Mouse (Mus musculus) mouse embryonic stem cell (cell line): ENCODE data around the gene B3galnt2.
"Not testable (repeated sequence)": the region's sequence is repeated elsewhere in the genome, so short reads cannot be mapped to it uniquely, and the experiment has no call there.

ENCODE experiments used
- in situ Hi-C, 2 experiments: fragments of 300-500 bp; cut with MboI; formaldehyde crosslinking; loops; 1 replicate in 1 of 2; 3 replicates in 1 of 2; pipeline ENCODE4 v1.14.3; 2019 to 2020; ENCODE audit warnings: low sequenced_read_pairs in 2 of 2, low pct_unique_long_range_greater_than_20kb in 1 of 2, mixed read lengths in 1 of 2; ENCODE audit not compliant: unreplicated experiment in 1 of 2

The B3galnt2 gene

DNA sequence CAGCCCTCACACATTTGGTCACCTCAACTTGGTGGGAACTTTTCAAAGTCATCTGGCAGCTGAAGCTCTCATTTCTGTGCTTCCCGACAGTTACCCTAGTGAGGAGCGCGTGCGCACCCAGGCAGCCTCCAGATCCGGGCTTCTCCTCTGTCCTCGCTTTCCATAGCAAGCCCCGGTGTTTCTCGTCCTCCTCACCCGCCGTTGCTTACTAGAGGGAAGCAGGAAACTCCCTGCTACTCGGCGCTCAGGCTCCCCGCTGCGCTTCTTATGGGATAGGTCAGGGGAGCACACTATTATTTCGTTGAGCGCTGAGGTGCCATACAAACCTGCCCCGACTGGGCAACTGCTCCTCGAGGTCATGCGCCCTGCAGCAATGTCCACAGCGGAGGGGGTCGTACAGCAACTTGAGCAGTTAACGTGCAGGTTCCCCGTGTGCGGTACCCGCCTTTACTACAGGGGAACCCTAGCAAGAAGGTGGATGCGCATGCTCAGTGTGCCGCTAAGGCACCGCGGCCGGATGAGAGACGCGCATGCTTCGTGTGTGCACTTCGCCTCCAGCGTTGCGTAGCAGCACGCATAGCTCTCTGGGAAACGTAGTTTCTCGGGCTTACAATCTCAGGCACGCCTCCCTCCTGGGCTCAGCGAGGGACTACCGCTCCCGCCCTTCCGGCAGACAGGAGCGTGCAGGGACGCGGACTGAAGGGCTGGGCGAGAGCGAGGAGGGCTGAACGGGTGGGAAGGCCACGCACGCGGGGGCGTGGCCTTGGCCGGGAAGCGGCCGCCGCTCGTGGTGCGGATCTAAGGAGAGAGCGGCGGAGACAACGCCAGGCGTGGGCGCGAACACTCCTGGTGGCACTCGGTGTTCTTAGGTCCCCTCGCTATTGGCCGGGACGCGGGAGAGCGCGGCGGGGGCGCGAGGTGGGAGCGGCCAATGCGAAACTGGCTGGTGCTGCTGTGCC, at the start of gene B3galnt2:
Gene B3galnt2 (plus strand): TSS at position 596 of the 959 bp plus-strand sequence.
- in situ Hi-C loops: no loop called here

DNA sequence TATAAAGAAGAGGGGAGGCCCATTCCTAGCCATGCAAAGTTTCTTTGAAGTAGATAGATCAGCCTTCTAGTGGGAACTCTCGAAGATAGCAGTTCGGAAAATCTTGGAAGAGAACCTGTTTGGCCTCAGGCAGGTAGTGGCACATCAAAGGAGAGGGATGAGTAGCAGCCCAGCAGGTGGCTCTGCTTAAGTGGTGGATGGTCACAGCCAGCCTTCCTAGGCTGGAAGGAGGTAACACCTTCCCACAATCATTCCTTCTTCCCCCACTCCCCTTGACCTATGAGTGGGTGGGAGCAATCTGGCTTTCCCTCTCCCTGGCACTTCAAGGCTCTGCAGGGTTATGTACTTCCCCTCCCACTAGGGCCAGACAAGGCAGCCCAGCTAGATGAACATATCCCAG, 42.9 kb upstream of the B3galnt2 start:
- in situ Hi-C loops: no loop called here

- in situ Hi-C loops: no loop called here
These were observed 34.9 kb upstream of the B3galnt2 start for GRCm38 (mm10) chr13:13919396-13919795.

GRCm38 (mm10) chr13:13922526-13922925, 31.7 kb upstream of the B3galnt2 start:
- in situ Hi-C loops: no loop called here

DNA sequence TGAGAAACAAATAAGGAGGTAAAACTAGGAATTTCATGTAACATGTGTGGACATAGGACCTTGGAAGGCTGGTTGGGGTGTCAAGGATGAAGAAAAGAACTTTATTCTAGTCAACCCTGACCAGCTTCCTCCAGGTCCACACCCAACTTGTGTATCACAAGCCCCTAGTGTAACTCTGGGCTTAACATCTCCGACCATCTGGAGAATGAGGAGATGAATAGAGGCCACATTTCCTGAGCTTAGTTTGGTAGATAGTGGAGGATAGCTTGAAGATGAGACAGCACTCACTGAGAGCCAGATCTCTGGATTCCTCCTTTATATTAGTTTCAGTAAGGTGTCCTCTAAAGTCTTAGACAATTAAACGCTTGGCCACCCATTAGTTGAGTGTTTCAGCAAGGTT, 24.3 kb upstream of the B3galnt2 start:
- in situ Hi-C loops: no loop called here

DNA sequence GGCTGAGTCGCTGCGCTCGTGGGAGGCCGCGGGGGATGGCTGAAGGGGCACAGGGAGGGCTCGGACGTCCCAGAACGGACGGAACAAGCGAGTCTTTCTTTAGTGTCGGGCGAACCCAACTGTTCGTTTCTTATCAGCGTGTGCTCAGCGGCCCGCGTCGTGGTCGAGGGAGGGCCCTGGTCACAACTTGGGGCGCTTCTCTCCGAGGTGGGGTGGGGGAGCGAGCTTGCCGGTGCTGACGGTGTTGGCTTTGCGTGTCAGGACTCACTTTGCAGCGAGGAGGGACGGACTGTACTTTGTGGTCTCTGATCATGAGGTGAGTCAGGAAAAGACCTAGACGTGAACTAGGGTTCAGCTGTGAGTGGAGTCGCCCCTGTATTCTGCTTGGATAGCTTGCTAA, 662 bp downstream of the B3galnt2 start:
- in situ Hi-C loops: no loop called here

GRCm38 (mm10) chr13:13956686-13957085, 2.4 kb downstream of the B3galnt2 start:
- in situ Hi-C loops: no loop called here

DNA sequence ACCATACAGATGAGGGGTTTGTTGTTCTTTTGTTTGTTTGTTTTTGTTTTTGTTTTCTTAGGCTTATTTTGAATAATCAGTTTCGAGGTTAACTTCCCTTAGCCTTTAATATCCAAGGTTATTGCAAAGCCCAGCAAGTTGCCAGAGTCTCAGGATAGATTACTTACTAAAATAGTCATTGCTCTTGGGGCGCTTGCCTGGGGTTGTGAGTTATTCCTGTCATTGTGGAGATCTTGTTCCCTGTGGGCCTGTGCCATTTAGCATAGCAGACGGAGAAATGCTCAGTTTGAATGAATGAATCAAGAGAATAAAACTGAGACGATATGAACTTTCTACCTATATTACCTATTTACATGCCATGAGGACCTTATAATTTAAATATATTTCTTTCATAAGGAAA, 5.9 kb downstream of the B3galnt2 start:
- in situ Hi-C loops: no loop called here

DNA sequence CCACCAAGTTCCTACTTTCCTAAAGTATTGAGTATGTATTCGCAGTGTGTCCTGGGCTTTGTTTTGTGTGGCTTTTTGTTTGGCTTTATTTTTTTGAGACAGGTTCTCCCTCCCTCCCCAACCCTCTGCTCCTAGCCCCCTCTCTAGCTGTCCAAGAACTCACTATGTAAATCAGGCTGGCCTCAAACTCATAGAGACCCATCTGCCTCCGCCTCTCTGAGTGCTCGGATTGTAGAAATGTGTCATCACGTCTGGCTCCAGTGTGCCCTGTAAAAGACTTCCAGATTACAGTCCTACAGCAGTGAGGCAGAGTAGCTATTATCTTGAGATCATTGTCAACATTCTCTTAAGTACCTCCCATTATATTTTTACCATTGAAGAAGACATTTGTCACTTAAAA, 6.8 kb downstream of the B3galnt2 start:
- in situ Hi-C loops: no loop called here

GRCm38 (mm10) chr13:13965388-13965964, 11.2 kb downstream of the B3galnt2 start:
- in situ Hi-C loops: no loop called here

- in situ Hi-C loops: no loop called here
These were observed 11.9 kb downstream of the B3galnt2 start for GRCm38 (mm10) chr13:13966172-13966571.

- in situ Hi-C loops: no loop called here
These were observed 14.4 kb downstream of the B3galnt2 start for GRCm38 (mm10) chr13:13968629-13969111.

DNA sequence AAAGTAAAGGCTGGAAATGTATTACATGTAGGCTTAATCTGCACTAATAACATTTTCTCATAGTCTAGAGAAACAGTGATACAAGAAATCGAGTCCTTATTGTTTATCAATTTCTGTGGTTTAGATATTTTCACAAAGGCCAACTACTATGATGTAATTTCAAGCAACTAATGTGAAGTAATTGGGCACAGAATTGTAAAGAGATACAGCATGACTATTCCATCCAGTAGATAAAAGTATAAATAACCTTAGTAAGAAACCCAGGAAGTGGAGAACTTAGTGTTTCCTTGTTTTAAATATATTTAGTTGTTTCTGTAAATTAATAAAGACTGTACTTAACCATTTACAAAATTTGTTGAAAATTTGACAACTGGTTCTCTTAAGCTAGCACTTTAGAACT, 15.5 kb downstream of the B3galnt2 start:
- in situ Hi-C loops: no loop called here

- in situ Hi-C loops: not testable (repeated sequence)
These were observed 27.6 kb downstream of the B3galnt2 start for GRCm38 (mm10) chr13:13981842-13982241.

DNA sequence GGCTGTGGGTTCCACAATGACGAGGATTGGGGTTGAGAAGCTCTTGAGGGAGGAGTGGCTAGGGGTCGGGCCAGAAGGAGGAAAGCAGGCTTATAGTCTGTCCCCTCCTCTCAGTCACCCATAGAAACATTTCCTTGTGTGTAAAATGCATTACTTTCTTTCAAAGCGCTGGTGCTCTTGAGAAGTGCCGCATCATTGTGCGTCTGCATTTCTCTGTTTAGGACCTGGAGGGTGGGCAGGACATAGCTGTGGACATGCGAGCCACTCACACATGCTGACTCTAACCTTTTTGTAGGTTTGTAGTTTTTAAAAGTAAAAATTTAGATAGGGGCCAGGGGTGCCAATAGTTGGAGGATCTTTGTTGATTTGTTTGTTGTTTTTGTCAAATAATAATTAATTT, 29.3 kb downstream of the B3galnt2 start:
- in situ Hi-C loops: no loop called here

DNA sequence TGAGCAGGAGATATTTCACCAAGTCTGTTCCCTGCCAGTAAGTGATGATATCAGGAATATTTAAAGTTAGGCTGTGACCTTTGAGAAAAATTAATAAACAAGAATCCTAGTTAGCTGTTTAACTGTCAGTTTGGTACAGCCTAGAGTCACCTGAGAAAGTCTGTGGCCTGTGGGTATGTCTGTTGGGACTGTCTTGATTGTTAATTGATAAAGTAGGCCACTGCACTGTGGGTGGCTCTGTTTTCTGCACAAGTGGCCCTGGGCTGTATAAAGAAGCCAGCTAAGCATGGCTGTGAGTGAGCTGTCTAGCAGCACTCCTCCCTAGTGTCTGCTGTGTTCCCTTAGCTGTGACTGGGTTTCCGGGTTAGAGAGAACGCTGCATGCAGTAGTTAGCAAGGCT, 34.9 kb downstream of the B3galnt2 start:
- in situ Hi-C loops: no loop called here

DNA sequence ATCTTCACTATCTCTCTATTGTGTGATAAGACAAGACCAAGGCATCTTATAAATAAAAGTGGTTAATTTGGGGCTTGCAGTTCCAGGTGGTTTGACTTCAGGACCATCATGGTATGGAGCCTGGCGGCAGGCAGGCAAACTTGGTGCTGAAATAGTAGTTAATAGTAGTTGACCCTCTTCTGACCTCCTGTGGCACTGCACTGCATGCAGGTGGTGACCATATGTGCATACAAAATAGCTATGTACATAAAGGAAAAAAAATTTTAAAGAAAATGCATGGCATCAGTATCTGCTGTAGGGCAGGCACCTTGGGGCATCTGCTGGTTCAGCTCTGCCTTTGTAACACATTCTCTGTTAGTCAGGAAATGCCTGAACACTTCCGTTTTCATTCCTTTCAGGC, 36.1 kb downstream of the B3galnt2 start:
- in situ Hi-C loops: no loop called here

- in situ Hi-C loops: no loop called here
These were observed 38.8 kb downstream of the B3galnt2 start for GRCm38 (mm10) chr13:13993041-13993440.

DNA sequence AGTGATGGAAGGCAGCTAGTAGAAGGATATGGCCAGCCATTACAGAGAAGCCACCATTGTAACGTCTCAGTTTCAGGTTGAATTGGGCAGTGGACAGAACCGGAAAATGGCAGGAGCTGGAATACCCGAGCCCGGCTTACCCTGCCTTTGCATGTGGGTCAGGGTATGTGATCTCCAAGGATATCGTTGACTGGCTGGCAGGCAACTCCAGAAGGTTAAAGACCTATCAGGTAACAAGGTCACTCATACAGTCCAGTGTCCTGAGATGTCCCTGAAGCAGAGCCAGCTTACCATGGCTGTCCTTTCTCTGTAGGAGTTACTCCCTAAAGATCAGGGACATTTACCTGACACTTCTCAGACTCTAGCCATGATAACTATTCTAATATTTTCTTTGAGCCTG, 40.8 kb downstream of the B3galnt2 start:
- in situ Hi-C loops: no loop called here

DNA sequence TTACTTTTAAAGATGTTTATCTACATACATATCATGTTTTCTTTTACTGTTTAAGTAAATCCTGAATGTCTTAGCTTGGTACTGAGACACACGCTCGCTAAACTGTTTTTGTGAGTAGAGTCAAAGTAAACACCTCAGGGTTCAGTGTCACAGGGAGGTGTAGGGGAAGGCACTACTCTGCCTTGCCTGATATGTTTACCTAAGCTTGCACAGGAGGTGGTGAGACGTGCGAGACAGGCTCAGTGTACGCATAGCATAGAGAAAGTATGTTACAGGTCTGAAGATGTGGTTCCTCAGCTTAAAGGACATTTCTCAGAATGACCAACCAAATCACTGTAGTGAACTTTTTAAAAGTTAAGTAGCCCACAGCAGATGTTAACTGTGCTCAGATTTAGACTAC, 43.2 kb downstream of the B3galnt2 start:
- in situ Hi-C loops: no loop called here
